Mouse (Mus musculus) inflammation-experienced regulatory T-cells (primary cell): ENCODE results near the gene Abcb1b. TPM values are rescaled to one million over a fixed set of nuclear protein-coding genes. Genes with fewer than 3 reads are reported as not detected.

ENCODE experiments used
- polyA plus RNA-seq, 2 experiments: library from polyadenylated mRNA; unstranded; fragments of 100-300 nt; shearing (Covaris generic); gene quantifications; one replicate each; pipeline ENCODE4 v1.2.1; 2017

Abcb1b gene
- polyA plus RNA-seq: 10 to 100 TPM; 15.5 to 21.4 TPM

GRCm38 (mm10) chr5:8797987-8798751 is at the start of gene Abcb1b:
Abcb1b (plus strand) TSS chr5:8798147.

GRCm38 (mm10) chr5:8893300-8894103 is 95.6 kb downstream of the Abcb1b start, which contains the start of gene Abcb4:
Abcb4 (plus strand) TSS chr5:8893717.

Other genes starting within 250 kb of the Abcb1b start
- gene Rundc3b, start 175.2 kb upstream of the Abcb1b start, polyA plus RNA-seq: 10 to 100 TPM; 12.6 to 17.1 TPM
- 10 to 100 TPM; 14.2 to 53.5 TPM for gene Abcb1a, start 138.1 kb upstream of the Abcb1b start, polyA plus RNA-seq
- 1 to 10 TPM in 1 of 2 experiments, under 1 TPM in 1; 0.51 to 1.8 TPM for gene Abcb4, start 95.6 kb downstream of the Abcb1b start, polyA plus RNA-seq
- 10 to 100 TPM; 66.8 to 68.3 TPM for gene Crot, start 199.2 kb downstream of the Abcb1b start, polyA plus RNA-seq